Mouse (Mus musculus): Measurements from ENCODE around the gene Glra4.

DNA sequence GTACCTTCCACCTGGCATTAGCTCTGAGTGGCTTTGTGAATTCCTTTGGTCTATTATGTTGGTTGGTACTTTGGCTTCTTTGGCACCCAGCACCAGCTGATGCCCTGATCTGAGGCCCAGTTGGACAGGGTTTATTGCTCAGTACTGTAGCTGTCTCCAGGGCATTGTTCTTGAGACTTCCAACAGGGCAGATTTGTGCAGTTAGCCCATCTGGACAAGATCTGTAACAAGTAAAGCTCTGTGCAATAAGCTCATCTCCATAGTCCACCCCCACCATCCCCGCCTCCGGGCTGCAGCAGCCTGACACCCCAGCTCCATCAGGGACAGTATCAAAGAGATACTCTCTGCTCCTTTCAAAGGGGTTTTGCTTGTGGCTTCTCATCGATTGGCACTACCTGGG, 24.5 kb downstream of the Glra4 start:
- TF ChIP-seq EP300 (IDR thresholded peaks at IDR 0.05; ENCODE audit: low read length) (no peak), MAZ (IDR thresholded peaks at IDR 0.05; ENCODE audit: low read depth, low read length) (no peak), CTCF (conservative IDR thresholded peaks at IDR 0.05 in 1 of 2, IDR thresholded peaks at IDR 0.05 in 1 of 2; ENCODE audit: low read depth in 2 of 2, low read length in 2 of 2) (no peak), SIN3A (IDR thresholded peaks at IDR 0.05; ENCODE audit: low read length) (no peak), TCF12 (IDR thresholded peaks at IDR 0.05; ENCODE audit: low read depth, low read length) (no peak), USF1 (IDR thresholded peaks at IDR 0.05; ENCODE audit: low read depth, low read length) (no peak), MYC (IDR thresholded peaks at IDR 0.05; ENCODE audit: low read depth, low read length) (no peak), POLR2A (IDR thresholded peaks at IDR 0.05; ENCODE audit: low read depth, low read length) (no peak)
